23 mouse cellular contexts compared by ENCODE assay signal in the genomic region with DNA sequence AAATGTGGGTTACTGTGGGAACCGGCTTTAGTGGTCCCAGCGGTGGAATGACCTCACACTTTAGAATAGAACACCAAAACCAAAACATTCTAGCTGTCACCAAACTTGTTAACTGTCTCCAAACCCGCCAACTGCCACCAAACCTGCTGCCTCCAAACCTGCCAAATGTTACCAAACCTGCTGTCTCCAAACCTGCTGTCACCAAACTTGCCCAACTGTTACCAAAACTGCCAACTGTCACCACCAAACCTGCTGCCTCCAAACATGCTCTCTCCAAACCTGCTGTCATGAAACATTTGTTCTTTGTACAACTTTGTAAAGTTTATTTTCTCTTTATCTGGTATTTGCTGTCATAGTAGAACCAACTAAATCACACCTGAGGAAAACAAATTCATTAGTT.
DNase-seq lines count a peak whose midpoint lies in the region; TF ChIP-seq lines count a peak whose summit lies in the region.
"Had no signal": no experiment of that assay in that cellular context is flagged by ENCODE, and none has a peak within 500 bp of the region (broad histone marks: within the 10 kb centered on the region; RNA-seq: fewer than 3 reads in every experiment).

No protein-coding gene starts in this region.

- H3K4me3 ChIP-seq in cerebellum, adult 2 months (replicated peaks; ENCODE audit: insufficient read depth, low read depth, low read length): no peak overlapping the region
- peak overlapping the region; percentile 61 for H3K4me3 ChIP-seq in testis, adult 2 months (ENCODE audit: control insufficient read depth, low read depth, low read length)
- H3K4me3 ChIP-seq in gastrocnemius, adult 2 months: no peak overlapping the region
- H3K4me3 ChIP-seq: embryonic facial prominence, embryonic 10.5 days; embryonic facial prominence, embryonic 15.5 days; forebrain, embryonic 12.5 days; heart, adult 2 months; heart, embryonic 12.5 days; hindbrain, embryonic 10.5 days; hindbrain, embryonic 15.5 days; left cerebral cortex, adult 2 months; limb, embryonic 13.5 days; midbrain, embryonic 12.5 days had no signal

- intact Hi-C loops in left cerebral cortex, postnatal 10 days (cut with DNase I): no loop called here
- intact Hi-C loops in gastrocnemius, adult 2 months (cut with DNase I): no loop called here

- no peaks in the 10 kb centered on the region for H3K27me3 ChIP-seq in cerebellum, adult 2 months (ENCODE audit: control insufficient read depth, insufficient read depth, low read length)
- no peaks in the 10 kb centered on the region for H3K27me3 ChIP-seq in testis, adult 2 months (ENCODE audit: control insufficient read depth, insufficient read depth, low read length)
- H3K27me3 ChIP-seq: embryonic facial prominence, embryonic 15.5 days; forebrain, embryonic 12.5 days; heart, embryonic 12.5 days; hindbrain, embryonic 15.5 days; limb, embryonic 13.5 days; midbrain, embryonic 12.5 days had no signal

- 69% methylated on average over 3 of the region's 3 CpGs for WGBS in cerebellum, adult 2 months

- no peaks in the 10 kb centered on the region for H3K36me3 ChIP-seq in testis, adult 2 months (ENCODE audit: control insufficient read depth, insufficient read depth, low read length)
- H3K36me3 ChIP-seq: embryonic facial prominence, embryonic 10.5 days; embryonic facial prominence, embryonic 15.5 days; forebrain, embryonic 12.5 days; hindbrain, embryonic 10.5 days; hindbrain, embryonic 15.5 days; limb, embryonic 13.5 days; midbrain, embryonic 12.5 days had no signal

- no peak overlapping the region for H3K27ac ChIP-seq in cerebellum, adult 2 months (ENCODE audit: insufficient read depth, low read length)
- peak overlapping the region; percentile 92 for H3K27ac ChIP-seq in testis, adult 2 months (ENCODE audit: control insufficient read depth, insufficient read depth, low read depth, low read length)
- no peak overlapping the region for H3K27ac ChIP-seq in gastrocnemius, adult 2 months
- H3K27ac ChIP-seq: embryonic facial prominence, embryonic 10.5 days; embryonic facial prominence, embryonic 15.5 days; forebrain, embryonic 12.5 days; heart, adult 2 months; hindbrain, embryonic 10.5 days; hindbrain, embryonic 15.5 days; left cerebral cortex, adult 2 months; limb, embryonic 13.5 days; midbrain, embryonic 12.5 days had no signal

- DNase-seq in cerebellum, adult 2 months: peak; percentile 24 to 29
- DNase-seq in cerebellum, postnatal 25 days: no peak
- DNase-seq in testis, postnatal 14 days (ENCODE audit: low spot score): no peak
- peak; percentile 21 for DNase-seq in layer of hippocampus, adult 9-11 months
- no peak for DNase-seq in left cerebral cortex, postnatal 10 days (ENCODE audit: extremely low spot score in 1 of 2, low spot score in 2 of 2)
- DNase-seq in gastrocnemius, adult 2 months: no peak
- DNase-seq: adrenal gland, postnatal 14 days; gastrocnemius, postnatal 36 days; heart, adult 2 months; kidney, adult 11 months; kidney, postnatal 14 days; liver, postnatal 0 days; lung, postnatal 36 days had no signal

- H3K4me1 ChIP-seq in cerebellum, adult 2 months (ENCODE audit: control insufficient read depth, insufficient read depth, low read length): no peaks in the 10 kb centered on the region
- peaks cover 10% of the 10 kb centered on the region for H3K4me1 ChIP-seq in testis, adult 2 months (ENCODE audit: control insufficient read depth, insufficient read depth, low read length)
- H3K4me1 ChIP-seq: embryonic facial prominence, embryonic 10.5 days; embryonic facial prominence, embryonic 15.5 days; forebrain, embryonic 12.5 days; hindbrain, embryonic 10.5 days; hindbrain, embryonic 15.5 days; midbrain, embryonic 12.5 days had no signal

- no peak for TF ChIP-seq CTCF in cerebellum, adult 2 months (IDR thresholded peaks at IDR 0.05; ENCODE audit: borderline replicate concordance, insufficient read depth, low read depth, low read length)
- no peak for TF ChIP-seq CTCF in testis, adult 2 months (IDR thresholded peaks at IDR 0.05; ENCODE audit: control insufficient read depth, insufficient read depth, insufficient replicate concordance, low read depth, low read length)
- TF ChIP-seq CTCF in gastrocnemius, adult 2 months (IDR thresholded peaks at IDR 0.05): no peak

- TF ChIP-seq POLR2A in cerebellum, adult 2 months (IDR thresholded peaks at IDR 0.05; ENCODE audit: borderline replicate concordance, insufficient read depth, low read length): no peak
- peak; percentile 36; the same call in 1 of the 2 replicates for TF ChIP-seq POLR2A in testis, adult 2 months (IDR thresholded peaks at IDR 0.05; ENCODE audit: control insufficient read depth, low read depth, low read length)

Comparison
In these comparisons a context has a peak if more than half of its experiments do, and no peak if none do; other contexts are left out.
1. DNase-seq: peak in cerebellum, adult 2 months (2 of 2) and layer of hippocampus, adult 9-11 months (single experiment); none in cerebellum, postnatal 25 days (0 of 2), testis, postnatal 14 days (single experiment), left cerebral cortex, postnatal 10 days (0 of 2) and gastrocnemius, adult 2 months (single experiment).